Mouse (Mus musculus) layer of hippocampus, postnatal 14 days (tissue): Measurements from ENCODE around the gene Zfyve21. TPM values are rescaled to one million over a fixed set of nuclear protein-coding genes. Genes with fewer than 3 reads are reported as not detected.

Experiments
- DNase-seq, 2 experiments: peaks; one replicate each; pipeline ENCODE4 v3.0.0; 2021 to 2022; ENCODE audit warnings: low spot score in 2 of 2, mixed read lengths in 1 of 2
- total RNA-seq, 2 experiments: library from RNA; stranded (reverse); gene quantifications; 2 replicates each; pipeline ENCODE4 v1.2.3; 2021

The Zfyve21 gene
- total RNA-seq, 2 experiments from 2014 or later: 17.3 to 20.4 TPM

DNA sequence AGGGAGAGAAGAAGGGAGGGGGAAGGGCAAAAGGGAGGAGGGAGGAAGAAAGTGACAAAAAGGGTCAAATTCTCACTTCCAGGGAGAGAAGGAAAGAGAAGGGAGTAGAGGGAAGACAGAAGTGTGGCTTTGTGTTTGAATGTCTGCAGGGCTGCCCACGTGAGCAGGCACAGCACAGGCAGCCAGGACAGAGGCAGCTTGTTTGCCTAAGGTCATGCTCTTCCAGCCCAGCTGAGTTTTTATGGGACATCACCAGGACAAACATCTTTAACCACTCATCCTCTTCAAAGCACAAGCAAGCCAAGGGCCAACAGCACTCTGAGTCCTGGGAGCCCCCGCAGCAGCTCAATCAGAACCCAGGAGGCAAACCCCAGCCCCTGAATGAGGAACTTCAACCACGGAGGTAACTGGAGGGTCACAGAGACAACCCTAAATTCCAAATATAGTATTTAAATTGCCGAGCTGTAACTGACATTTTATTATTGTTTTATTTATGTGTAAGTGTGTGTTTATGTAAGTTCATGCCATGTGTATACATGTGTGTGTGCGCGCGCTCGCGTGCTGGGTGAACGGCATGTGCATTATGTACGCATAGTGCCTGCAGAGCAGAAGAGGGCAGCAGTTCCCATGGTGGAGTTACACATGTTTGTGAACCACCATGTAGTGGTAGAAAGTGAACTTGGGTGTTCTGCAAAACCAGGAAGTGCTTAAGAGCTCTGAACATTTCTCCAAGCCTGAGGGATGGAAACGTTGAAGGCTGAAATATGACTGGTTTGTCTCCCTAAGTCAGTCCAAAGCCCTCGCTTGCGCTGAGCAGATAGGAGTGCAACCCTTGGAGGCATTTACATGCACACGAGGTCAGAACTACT lies 28.8 kb downstream of the Zfyve21 start:
- DNase-seq: no peak

DNA sequence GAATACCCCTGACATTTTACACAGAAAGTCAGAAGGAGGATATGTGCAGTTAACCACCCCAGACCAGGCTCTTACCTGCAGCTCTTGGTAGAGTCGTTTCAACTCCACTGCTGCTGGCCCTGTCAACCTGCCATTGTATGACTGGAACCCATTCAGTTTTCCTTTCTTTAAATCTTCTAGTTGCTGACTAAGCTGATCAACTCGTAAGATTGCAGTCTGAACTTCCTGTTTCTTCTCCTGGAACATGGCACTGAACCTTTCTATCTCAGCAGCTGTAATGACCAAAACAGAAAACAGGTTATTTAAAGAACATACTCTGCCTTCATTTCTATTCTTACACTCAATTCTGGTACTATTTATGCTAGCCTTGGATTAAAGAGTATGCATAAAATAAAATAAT lies 29.5 kb downstream of the Zfyve21 start:
- no peak for DNase-seq

DNA sequence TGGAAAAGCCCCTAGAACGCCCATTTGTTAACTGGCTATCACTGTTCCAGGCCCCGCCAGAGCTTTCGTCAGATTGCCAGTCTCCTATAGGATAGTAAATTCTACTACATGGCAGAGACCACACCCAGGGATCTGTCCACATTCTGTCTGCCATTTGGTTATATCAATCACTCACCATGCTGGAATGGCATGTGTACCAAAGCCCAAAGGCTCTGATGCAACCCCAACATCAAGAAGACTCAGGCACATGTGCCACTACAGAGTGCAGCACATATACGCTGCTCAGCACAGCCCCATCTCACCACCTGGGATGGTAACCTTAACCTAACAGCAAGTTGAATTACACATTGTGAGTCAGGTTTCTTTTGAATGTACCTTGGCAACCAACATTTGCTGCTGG lies 32.0 kb downstream of the Zfyve21 start:
- no peak for DNase-seq

DNA sequence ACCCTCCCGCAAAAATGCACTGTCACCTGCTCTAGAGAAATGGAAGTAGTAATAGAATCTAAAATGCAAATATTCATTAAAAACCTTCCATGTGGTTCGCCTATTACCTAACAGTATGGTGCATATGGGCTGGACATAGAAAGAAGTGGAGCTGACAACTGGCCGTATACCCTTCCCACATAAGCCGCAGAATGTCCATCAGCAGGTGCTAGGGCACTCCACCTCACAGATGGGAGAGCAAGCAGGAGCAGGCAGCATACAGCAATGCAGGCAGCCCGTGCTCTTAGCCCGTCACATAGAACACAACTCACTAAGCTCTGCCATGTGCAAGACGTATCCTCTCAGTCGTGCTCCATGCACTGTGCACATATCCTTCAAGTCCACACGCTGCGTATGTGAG lies 32.8 kb downstream of the Zfyve21 start:
- DNase-seq: no peak

DNA sequence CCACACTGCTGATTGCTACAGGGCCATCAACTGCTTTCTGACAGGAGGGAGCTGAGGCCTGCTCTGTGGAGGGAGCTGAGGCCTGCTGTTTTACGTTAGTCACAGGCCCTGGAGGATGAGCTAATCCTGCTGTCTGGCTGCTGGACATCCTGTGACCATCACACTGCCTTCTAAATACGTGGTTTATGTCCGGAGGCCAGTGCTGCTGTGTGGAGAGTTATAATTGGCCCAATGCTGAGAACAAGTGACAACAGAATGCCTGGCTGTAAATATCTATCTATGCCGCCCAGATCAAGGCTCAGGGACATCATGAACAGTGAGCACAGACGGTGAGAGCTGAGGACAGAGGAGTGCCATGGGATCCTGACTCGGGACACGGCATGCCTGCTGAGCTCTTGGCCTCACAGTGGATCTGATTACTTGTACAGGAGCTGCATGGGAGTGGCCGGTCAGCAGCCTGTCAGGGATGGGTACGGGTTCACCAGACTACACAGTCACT lies 34.4 kb downstream of the Zfyve21 start:
- no peak for DNase-seq

DNA sequence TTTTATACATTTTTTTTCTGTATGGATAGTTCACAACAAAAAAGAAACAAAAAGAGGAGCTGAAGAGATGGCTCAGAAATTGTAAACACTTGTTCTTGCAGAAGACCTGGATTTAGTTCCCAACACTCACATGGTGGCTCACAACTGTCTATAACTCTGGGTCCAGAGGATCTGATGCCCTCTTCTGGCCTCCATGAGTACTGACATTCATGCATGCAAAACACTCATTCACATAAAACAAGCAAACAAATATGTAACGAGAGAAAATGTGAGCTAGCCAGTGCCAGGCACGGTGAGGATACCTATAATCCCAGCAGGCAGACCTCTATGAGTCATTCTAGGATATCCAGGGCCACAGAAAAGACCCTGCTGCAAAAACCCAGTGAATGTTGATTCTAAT lies 37.3 kb downstream of the Zfyve21 start:
- no peak for DNase-seq

DNA sequence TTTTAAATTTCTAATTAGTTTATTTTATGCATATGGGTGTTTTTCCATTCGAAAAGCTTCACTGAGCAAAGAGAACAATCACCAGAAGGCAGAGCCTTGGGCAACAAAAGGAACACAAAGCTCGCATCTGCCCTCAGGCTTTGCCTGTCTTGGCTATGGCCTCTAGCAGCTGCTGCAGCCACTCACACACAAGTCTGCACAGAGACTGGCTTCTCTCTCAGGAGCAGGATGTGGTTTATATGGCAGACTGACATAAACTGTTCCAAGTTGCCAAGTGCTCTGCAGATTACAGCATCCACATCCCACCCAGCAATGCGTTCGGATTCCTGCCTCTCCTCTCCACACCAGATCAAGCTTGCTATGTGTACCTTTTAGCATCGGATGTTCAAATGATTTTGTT lies 37.8 kb downstream of the Zfyve21 start:
- peak in 1 of 2 experiments; percentile 36 for DNase-seq

DNA sequence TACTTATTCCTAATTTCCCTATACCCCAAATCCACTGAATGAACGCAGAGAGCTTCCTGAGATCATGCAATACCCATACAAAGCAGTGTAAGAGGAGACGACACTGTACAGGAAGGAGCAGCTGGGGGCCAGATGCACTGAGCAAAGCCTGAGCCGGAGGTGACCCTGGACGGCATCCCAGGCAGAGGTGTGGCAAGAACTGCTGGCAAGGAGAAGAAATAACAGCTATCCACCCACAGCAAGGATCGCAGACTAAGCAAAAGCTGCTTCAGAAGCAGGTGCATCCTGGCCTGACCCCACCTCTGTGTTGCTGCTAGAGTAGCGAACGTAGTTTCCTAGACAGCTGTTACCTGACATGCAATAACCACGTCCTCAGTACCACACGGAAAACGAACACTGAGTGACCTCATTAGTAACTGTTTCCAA lies 39.1 kb downstream of the Zfyve21 start:
- DNase-seq: no peak

DNA sequence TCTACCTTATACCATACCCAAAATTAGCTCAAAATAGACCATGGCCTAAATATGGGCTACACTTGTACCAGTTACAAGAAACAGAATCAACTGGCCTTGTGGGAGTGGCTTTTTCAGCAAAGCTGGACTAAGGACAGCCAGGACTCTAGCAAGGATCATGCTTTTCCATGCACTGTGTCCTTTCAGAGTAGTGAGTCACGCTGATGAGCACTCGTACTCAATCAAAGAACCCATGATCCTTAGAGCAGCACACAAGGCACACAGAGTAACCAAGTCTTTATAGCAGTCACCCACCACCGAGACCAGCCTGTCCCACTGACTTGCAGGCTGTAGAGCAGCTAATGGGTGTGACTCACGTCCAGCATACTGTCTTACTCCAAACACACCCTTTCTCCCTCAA lies 39.6 kb downstream of the Zfyve21 start:
- no peak for DNase-seq

DNA sequence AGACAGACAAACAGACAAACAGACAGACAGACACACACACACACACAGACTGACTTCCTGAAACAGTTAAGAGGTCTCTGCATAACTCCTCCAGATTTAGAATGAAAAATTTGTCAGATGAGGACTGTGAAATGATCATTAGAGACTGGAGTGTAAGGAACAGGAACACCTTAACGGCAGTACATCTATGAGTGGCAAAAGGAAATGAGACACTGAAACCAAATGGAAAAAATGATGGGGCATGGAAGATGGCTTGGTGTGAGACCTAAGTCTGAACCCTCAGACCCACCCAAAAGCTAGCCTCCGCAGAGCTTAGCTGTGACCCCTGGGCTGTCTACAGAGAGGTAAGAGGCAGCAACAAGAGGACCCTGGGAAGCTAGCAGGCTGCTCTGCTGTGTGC lies 41.5 kb downstream of the Zfyve21 start:
- DNase-seq: no peak

DNA sequence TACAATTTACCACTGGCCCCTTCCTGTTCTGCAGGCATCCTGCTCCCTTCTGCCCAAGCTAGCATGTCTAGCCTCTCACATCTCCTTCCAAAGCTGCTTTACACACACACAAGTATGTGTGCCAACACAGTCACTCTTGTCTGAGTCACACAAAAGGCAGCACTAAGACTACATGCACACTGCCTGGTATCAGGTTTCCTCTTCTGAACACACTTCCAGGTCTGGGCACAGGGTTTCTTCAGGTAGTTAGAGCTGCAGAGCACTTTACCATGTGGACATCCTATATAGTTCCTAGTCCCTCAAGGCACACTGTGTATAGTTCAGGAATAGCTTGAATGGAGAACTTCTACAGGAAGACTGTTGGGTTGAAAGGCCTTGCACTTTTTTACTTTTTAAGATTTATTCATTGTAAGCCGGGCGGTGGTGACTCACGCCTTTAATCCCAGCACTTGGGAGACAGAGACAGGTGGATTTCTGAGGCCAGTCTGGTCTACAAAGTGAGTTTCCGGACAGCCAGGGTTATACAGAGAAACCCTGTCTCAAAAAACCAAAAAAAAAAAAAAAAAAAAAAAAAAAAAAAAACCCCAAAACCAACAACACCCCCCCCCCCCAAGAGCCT lies 50.3 kb downstream of the Zfyve21 start:
- DNase-seq: no peak

DNA sequence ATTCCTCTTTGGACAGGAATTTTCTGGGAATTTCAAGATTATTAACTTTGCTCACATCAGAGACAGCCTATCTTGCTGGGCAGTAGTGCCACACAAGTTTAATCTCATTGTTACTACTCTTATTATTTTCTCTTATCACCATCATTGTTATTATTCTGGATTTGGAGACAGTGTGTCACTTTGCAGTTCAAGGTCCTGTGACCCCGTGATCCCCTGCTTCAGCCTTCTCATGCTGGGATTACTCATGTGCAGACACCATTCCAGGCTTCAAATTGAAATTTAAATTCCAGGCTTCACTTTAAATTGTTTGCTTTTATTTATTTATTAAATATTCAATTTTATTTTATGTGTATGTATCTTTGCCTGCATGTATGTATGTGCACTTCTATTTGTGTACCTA lies 55.8 kb downstream of the Zfyve21 start:
- no peak for DNase-seq

DNA sequence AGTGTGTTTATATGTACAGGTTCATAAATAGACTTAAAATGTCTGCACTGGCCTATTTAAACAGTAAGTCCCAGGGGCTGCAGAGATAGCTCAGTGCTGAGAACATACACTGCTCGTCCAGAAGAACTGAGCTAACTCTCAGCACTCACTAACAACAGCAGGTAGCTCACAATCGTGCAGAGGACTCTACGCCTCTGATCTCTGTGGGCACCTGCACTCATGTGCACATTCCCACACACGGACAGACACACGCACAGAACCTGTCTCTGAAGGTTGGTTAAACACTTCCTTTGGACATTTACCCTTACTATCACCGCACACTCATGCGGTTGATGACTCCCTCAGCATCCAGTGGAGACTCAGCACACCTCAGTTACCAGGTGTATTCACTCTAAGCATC lies 56.8 kb downstream of the Zfyve21 start:
- no peak for DNase-seq

DNA sequence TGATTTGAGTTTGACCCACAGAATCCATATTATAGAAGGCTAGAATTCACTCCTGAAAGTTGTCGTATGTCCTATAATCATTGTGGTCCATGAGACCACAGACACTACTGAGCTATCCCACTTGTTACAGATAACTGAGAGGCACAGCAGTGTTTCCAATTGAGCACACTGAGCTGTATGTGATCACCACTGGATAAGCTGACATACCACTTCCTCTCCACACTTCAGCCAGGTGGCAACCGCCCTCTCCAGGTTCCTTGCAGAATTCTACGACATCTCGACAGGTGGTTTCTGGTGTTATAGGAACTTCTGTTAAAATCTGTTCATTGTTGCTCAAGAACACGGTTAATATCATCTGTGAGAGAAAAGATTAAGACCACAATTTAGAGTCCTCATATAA lies 58.1 kb downstream of the Zfyve21 start:
- DNase-seq: no peak

DNA sequence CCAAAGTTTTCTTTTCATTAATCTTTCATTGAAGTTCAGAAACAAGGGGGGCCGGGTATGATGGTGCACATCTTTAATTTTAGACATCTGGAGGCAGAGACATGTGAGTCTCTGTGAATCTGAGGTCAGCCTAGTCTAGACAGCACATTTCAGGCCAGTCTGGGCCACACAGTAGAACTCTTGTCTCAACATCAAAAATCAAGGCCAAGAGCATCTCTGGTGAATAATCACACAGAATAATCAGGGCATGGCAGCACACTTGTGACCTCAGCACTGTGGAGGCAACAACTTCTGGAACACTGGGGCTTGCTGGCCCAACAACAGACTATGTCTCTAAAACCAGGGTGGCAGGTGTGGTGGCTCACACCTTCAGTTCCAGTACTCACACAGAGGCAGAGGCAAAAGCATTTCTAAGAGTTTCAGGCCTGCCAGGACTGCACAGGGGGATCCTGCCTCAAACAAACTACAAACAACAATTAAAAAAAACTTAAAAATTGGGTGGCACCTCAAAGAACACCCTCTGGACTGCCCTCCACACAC lies 60.7 kb downstream of the Zfyve21 start:
- no peak for DNase-seq

DNA sequence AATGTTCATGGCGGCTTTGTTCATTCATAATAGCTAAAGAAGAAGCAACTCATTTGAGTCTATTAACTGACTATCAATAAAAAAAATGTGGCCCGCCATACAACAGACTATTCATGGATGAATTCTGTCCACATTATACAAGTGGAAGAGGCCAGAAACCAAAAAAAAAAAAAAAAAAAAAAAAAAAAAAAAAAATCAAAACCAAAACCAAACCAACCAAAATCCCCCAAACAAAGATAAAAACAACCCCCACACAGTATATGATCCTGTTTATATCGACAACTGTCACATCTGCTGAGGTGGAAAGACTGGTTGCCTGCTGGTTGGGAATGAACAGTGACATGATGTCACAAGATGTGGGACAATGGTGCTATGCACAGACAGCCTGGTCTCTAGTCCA lies 61.5 kb downstream of the Zfyve21 start:
- no peak for DNase-seq

DNA sequence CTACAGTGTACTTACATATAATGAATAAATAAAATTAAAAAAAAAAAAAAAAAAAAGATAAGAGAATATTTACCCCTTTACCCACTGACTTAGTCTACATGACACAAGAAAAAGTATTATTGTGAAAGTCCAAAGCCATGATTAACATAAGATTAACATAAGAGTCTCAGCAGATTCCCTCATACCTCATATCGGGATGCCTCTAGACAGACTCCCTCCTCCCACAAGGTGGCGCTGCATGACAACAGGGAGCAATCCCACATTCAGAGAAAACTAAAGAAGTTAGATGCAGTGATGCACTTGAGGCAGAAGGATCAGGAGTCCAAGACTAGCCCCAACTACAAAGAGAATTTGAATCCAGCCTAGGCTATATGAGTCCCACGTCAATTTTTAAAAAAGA lies 64.2 kb downstream of the Zfyve21 start:
- DNase-seq: peak; percentile 62 to 78

Other genes starting within 250 kb of the Zfyve21 start
- gene Mark3, start 239.6 kb upstream of the Zfyve21 start, total RNA-seq: 100 to 1,000 TPM; 126 to 133 TPM
- 1,000 to 10,000 TPM; 1,245 to 1,280 TPM for gene Ckb, start 141.8 kb upstream of the Zfyve21 start, total RNA-seq
- gene Trmt61a, start 136.1 kb upstream of the Zfyve21 start, total RNA-seq: 10 to 100 TPM; 15.6 to 17.5 TPM
- gene Bag5, start 100.9 kb upstream of the Zfyve21 start, total RNA-seq: 10 to 100 TPM; 42.0 to 44.4 TPM
- 10 to 100 TPM; 38.5 to 40.0 TPM for gene Apopt1, start 100.9 kb upstream of the Zfyve21 start, total RNA-seq
- 100 to 1,000 TPM; 826 to 832 TPM for gene Klc1, start 55.3 kb upstream of the Zfyve21 start, total RNA-seq
- gene Xrcc3, start 297 bp upstream of the Zfyve21 start, total RNA-seq: 1 to 10 TPM; 3.0 to 3.9 TPM
- gene Ppp1r13b, start 93.9 kb downstream of the Zfyve21 start, total RNA-seq: 10 to 100 TPM; 79.3 to 83.0 TPM
- gene Atp5mpl, start 152.8 kb downstream of the Zfyve21 start, total RNA-seq: 100 to 1,000 TPM; 434 to 440 TPM
- under 1 TPM; 0.12 to 0.16 TPM for gene Tdrd9, start 157.4 kb downstream of the Zfyve21 start, total RNA-seq
- gene Rd3l, start 167.1 kb downstream of the Zfyve21 start, total RNA-seq: under 1 TPM in 1 of 2 experiments, not detected in 1; 0.38 TPM